Mouse (Mus musculus): ENCODE results near the gene Acd.

DNA sequence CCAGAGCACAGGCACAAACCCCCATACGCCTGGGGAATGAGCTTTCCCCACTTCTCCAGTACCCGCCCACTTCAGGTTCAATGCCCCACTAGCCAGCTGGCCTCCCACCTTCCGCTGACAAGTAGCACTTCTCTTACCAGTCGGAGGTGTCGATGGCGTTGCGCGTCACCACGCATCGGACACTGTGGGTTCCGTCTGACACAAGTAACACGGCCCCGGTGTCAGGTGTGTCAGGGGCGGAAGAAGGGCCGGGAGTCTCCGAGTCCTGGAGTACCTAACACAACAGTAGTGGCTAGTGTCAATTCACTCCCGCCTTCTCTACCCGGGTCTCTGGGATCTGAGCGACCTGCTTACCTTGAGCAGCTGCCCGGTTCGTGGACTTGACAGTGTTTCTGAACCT is 336 bp downstream of the Acd start:
- TF ChIP-seq POLR2A (IDR thresholded peaks at IDR 0.05; ENCODE audit: control insufficient read depth, extremely low read depth, insufficient read depth, low read length, poor library complexity) (no peak), CTCF (IDR thresholded peaks at IDR 0.05; ENCODE audit: borderline replicate concordance, control insufficient read depth, extremely low read depth, insufficient read depth, low read length, poor library complexity) (no peak; the same call in 1 of the 2 replicates)
